Mouse (Mus musculus) liver, adult (tissue): ENCODE data around the gene Hinfp.

Experiments used
- GATA4 ChIP-seq: IDR thresholded peaks from 2 replicates; pipeline ENCODE4 v1.6.1; 2014; ENCODE audit warnings: mild to moderate bottlenecking, low read length; ENCODE audit not compliant: insufficient replicate concordance

Hinfp gene

DNA sequence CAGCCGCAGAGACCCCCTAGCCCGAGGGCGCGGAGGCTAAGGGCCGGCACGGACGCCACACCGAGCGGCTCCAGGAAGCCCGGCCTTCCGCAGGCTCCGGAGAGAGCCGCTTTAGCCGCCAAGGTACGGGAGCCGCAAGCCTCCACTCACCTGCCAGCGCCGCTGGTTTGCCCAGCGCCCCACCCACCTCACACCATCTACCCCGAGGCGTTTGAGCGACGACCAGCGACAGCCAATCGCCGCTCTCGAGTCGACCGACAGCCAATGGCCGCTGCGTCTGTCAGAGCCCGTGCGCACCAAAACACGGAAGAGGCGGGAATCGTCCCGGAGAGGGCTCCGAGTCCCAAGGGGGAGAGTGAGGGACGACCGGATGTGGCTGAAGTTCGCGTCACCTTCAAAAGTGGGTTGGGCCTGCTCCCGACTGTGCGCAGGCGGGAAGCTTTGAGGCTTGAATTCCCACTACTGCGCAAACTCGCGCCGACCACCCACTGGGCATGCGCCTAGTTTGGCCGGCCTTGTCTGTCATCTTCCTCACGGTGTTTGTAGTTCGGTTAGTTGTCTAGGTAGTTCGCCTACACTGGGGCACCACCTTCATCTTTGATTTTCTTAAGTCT lies at the start of gene Hinfp:
Gene Hinfp, minus strand, starts transcription at position 206 of the 614 bp plus-strand sequence.
- no peak; the same call in 1 of the 2 replicates for TF ChIP-seq GATA4

DNA sequence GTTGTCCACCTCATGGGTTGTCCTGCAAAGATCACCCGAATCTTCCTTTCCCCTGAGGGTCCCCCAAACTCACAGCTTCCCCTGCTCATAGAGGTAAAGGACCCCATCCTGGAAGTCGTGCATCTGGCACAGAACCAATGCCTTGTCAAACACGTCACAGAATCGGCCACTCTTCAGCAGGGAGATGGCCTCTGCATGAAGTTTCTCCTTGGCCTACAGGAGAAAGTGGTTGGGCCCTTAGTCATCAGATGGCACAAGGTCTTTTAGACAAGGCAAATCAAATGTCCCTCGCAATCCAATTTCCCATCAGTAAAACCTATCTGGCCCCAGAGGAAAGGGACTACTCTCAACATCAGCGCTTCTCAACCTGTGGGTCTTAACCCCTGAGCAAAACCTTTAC lies 47.7 kb upstream of the Hinfp start:
- TF ChIP-seq GATA4 = no peak

DNA sequence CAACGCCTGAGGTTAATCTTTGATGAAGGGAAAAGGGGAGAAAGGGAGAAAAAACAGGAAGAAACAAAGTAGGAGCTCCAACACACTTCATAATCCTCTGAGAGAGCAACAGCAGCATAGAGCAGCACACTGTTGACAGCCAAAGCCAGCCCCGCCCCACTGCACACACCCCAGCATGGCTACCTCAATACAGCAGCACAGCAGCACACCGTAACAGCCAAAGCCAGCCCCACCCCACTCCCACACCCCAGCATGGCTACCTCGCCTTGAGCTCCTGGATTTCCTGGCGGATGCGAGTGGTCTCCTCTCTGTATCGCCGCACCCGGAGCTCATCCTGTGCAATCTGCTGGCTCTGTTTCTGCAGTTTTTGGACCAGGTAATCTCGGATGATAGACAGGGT lies 46.9 kb upstream of the Hinfp start:
- no peak for TF ChIP-seq GATA4

DNA sequence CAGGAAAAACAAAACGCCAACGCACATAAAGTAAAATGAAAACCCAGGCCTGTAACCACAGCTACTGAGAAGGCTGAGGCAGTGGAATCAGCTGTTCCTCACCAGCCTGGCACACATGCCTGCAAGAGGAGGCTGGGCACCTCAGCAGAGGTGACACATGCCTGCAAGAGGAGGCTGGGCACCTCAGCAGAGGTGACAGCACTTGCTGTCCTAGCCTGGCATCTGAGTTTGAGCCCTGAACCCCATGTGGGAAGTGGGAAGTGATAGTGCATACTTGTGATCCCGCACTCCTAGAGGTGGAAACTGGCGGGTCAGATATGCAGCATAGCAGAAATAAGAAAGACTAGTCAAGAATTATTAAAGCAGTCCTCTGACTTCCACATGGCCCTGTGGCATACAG lies 45.9 kb upstream of the Hinfp start:
- TF ChIP-seq GATA4 = no peak

DNA sequence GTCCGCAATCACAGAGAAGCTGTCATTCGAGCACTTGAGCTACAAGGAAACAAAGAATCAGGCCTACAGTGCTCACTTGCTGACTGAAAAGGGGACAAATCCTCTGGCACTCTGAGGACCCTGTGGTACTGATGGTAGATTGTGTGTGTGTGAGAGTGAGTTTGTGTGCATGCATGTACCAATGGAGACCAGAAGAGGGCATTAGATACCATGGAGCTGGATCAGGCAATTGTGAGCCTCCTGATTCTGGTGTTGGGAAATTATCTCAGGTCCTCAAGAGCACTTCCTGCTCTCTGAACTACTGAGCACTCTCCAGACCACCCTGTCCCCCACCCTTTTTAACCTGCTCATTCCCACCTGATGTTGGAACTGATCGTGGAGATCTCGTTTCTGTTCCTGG lies 43.1 kb upstream of the Hinfp start:
- no peak for TF ChIP-seq GATA4

DNA sequence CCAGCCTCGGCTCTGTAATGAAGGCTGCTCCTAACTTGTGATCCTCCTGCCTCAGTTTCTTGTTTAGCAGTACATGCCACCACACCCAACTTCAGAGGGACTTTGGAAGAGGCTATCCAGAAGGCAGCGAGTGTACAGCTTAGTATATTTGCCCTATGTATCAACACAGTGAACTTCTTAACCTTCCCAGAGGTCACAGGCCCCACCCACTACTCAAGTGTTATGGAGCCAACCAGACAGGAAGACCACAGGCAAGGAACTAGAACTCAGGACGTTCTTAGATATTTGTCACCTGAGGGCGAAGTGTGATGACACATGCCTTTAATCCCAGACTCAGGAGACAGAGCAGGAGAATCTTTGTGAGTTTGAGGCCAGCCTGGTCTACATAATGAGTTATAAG lies 42.1 kb upstream of the Hinfp start:
- TF ChIP-seq GATA4 = no peak

DNA sequence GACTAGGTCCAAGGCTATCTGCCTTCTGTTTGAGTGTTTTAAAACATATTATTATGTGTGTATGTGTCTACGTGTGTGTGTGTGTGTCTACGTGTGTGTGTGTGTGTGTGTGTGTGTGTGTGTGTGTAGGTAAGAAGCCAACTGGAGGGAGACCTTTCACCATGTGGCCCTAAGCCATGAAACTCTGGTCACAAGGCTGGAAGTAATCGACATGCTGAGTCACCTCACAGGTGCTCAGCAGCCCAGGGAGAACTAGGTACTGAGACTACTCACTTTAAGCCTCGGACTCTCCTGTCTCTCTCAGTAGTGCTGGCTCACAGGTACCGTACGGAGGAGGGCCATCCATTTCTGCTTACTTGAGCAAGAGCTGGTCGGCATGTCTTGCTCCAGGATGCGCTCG lies 41.7 kb upstream of the Hinfp start:
- no peak for TF ChIP-seq GATA4

DNA sequence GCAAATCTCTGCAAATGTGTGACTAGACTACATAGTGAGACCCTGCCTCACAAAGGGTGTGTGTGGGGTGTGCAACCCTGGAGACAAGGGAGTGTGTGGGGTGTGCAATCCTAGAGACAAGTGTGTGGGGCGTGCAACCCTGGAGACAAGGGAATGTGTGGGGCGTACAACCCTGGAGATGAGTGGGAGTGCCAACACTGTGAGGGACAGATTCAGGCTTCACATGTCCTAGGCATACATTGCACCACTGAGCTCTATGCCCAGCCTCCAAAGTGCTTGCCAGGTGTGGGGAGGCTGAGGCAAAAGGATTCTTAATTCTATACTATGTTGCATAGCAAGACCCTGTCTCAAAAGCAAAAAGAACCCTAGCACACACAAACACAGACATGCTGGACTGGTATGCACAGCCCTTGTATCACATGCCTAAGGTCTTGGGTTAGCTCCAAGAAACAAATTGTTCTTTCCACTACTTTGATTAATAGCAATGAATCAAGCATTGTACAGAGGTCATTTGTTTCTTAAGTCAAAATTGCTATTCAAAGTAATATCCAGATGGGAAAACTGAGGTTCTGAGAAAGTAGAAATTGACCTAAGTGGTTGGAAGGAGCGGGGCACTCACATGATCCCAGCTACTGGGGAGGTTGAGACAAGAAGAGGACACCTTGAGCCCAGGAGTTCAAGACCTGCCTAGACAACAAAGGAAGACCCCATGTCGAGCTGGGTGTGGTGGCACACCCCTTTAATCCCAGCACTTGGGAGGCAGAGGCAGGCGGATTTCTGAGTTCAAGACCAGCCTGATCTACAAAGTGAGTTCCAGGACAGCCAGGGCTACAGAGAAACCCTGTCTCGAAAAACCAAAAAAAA lies 40.3 kb upstream of the Hinfp start:
- no peak for TF ChIP-seq GATA4

DNA sequence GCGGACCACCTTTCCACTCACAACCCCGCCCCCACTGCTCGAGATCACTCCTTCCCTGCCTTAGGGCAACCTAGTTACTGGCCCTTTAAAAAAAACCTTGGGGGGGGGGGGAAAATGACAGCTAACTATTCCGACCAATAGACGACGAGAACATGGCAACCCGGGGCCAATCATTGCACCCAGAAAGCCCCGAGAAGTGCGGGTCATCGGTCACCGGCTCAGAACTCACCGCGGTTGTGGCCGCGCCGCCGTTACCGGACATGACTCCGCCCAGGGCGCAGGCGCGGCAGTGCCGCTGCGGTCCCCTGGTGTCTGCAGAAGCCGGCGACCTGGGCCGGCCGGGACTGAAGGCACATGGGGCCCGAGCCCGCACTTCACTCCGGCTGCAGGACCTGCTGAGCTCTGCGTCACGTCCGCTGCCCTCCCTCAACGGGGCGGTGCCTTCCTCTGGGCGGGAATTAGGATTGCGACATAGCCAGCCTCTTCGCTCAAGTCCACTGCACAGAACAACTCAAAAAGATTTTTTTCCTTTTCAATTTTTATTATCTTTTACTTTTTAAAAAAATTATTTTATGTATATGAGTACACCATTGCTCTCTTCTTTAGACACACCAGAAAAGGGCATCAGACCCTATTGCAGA lies 38.4 kb upstream of the Hinfp start, which contains the start of gene Hmbs:
Gene Hmbs, minus strand, starts transcription at position 448 of the 641 bp plus-strand sequence.
- no peak; the same call in 1 of the 2 replicates for TF ChIP-seq GATA4

DNA sequence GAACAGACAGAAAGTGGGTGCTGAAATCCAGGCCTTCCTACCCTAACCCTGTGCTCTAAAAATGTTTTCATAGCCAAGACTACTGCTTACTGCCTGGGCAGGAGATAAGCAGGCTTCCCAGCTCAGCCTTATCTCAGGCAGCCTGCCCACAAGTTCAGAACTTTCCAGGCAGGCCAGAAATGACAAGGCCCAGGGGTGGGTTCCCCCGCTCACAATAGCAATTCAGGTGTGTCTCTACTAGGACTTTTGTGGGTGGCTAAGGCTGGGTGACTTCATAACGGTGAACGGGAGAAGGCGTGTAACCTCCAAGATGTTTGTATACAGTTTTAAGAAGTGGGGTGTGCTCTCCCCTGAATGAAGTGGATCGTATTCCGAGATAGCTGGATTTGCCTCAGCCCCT lies 37.8 kb upstream of the Hinfp start:
- TF ChIP-seq GATA4 = no peak

DNA sequence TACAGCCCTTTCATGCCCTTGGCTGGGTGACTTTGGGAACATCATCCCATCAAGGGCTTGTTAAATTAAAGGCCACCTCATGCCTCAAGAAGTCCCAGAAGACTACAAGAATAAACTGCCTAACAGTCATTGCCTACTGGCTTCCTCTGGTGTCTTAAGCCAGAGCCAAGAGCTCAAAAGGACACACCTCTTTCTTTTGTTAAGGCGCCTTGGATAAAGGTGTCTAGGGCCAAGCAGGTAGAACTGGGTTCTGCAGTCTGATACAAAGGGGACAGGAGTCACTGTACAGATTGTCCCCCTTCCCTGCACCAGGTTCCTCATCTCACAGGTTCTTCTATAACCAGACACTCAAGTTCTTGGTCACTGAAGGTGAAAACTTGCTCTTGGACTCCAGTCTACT lies 37.1 kb upstream of the Hinfp start:
- TF ChIP-seq GATA4 = no peak

DNA sequence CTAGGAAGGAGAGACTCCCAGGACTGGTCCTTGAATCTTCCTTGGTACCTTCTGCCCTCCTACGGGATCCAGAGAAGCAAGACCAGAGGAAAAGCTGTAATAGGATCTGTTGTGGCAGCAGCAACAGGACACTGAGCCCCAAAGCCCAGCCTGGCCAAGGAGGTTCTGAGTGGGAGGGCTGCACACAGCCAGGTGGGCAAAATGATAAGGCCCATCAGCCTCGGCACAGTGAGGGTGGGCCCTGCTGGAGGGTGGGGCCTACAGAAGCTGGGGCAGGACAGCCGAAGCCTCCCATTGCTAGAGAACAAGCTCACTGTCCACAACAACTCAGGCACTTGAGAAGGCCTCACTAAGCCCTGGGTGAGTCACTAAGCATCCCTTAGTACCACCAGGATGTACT lies 36.7 kb upstream of the Hinfp start:
- TF ChIP-seq GATA4 = no peak

DNA sequence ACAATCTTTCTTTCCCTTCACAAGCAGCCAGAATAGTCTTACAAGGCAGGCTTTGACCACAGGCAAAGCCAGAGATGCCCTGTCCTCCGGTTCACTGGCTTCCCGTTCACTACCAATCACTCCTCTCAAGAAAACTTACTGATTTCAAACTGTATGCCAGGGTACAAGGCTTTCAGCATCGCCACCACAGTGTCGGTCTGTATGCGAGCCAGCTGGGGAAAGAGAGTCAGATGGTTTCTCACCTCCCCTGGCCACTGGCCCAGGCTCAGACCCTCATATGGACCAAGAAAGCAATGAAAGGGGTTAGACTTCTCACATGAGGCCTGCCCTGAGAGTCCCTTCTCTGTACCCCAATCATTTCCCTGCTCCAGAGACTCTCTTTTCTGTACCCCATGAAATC lies 36.0 kb upstream of the Hinfp start:
- TF ChIP-seq GATA4 = no peak

DNA sequence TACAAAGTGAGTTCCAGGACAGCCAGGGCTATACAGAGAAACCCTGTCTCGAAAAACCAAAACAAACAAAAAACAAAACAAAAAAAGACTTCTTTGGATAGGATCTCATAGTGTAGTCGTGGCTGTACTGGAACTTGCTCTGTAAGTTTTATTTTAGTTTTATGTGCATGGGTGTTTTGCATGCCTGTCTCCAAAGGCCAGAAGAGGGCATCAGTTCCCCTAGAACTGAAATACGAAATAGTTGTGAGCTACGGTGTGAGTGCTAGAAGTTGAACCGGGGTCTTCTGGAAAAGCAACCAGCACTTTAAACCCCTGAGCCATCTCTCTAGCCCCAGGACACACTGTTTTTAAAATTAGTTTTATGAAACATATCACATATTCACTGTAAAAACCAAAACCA lies 33.1 kb upstream of the Hinfp start:
- TF ChIP-seq GATA4 = no peak

DNA sequence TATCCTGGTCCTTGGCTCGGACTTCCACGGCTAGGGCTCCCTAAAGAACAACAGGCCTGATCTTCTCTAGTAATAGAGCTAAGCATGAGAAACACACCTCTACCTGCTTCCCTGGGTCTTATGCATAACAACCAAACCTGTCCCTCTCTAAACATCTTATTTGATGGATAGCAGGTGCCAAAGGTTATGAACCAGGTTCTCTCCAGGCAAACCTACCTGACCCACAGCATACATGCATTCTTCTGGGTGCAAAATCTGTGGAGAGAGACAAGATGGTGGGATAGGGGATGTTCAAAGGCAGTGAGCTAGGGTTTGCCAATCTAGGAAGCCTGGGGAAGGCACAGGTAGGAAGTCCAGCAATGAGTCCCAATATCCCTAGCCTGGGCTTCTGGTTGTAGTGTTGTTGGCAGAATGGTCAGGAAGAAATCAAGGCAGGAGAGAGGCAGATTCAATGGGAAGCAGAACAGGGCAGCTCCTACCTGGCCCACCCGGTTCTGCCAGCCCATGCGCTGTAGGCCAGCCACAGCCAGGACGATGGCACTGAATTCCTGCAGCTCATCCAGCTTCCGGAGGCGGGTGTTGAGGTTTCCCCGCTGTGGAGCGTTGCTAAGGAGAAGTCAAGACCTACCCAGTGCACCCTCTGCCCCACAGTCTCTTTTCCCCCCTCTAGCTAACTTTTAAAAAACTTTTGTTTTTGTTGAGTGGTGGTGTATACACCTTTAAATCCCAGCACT lies 32.1 kb upstream of the Hinfp start:
- no peak for TF ChIP-seq GATA4

DNA sequence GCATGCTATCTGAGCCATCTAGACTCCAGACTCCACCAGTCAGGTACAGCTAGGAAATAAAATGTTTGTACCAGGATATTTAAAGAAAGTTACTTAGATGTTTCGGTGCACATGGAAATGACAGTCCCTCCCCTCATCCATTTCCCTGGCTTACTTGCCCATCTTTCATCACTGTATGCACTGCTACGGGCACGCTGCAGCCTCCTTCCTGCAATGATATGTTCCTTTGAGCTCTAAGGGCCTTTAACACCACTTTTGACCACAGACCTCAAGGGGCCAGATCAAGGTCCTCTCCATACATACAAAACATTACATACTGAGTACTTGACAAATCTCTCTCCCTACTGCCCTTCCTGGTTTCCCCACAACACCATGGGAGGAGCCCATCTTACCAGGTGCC lies 31.5 kb upstream of the Hinfp start:
- no peak for TF ChIP-seq GATA4

DNA sequence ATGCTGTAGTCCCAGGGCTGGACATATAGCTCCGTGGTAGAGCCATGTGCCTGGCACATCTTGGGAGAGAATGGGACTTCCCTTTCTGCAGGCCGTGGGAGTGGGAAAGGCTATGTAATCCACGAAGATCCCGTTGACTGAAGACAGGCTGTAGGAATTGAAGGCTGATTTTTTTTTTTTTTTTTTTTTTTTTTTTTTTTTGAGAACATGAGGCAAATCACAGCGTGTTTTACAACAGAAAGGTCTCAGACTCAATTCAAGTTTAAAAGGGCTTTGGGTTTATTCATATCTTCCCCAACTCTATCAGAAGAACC lies 30.6 kb upstream of the Hinfp start:
- TF ChIP-seq GATA4 = no peak
